Mouse (Mus musculus): ENCODE measurements at regions not wholly inside any gene's neighbourhood (a gene's known extent, or its start where the extent isn't known, plus 50 kb on each side); places are given as distances from the start of the nearest gene placed in this dataset.

- TF ChIP-seq CTCF (IDR thresholded peaks at IDR 0.05; ENCODE audit: low read depth) = no peak
Measured at GRCm38 (mm10) chr1:189156906-189157305, 149.3 kb upstream of the Kctd3 start.

DNA sequence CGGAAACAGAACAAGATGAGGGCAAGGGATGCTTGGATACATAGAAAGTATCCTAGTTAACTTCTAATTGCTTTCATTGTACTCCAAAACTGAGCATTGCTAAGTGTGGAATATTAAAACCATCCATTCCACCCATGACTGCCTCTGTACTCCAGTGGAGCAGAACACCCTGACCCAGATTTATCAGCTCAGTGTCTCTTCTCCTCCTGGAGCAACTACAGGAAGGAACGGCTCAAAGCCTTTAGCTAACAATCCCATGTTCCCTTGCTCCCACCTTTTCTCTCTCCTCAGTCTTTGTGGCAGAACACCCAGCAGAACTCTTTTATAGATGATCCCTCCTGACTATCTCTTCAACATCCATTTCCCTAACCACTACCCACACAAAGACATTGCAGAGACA lies 146.7 kb upstream of the Kctd3 start:
- no peak for TF ChIP-seq CTCF (IDR thresholded peaks at IDR 0.05; ENCODE audit: low read depth)
- Histone ChIP-seq H3K4me2 (ENCODE audit: low read length) (no peak overlapping the region), H3K27me3 (ENCODE audit: insufficient read depth, low read length) (no peaks in the 10 kb centered on the region), H3K27ac (no peak overlapping the region), H3K9ac (ENCODE audit: low read depth, low read length) (no peak overlapping the region), H3K4me3 (replicated peaks; ENCODE audit: low read depth, low read length) (no peak overlapping the region), H3K36me3 (ENCODE audit: insufficient read depth, low read length) (no peaks in the 10 kb centered on the region), H3K4me1 (replicated peaks; ENCODE audit: insufficient read depth, low read length) (no peaks in the 10 kb centered on the region), H3K9me3 (replicated peaks; ENCODE audit: low read length) (no peaks in the 10 kb centered on the region)
- DNase-seq (ENCODE audit: low spot score) (no peak), ATAC-seq (replicated peaks; ENCODE audit: low FRiP score, low read depth) (no peak)
- WGBS = 68% methylated on average over 2 of the region's 2 CpGs

More at GRCm38 (mm10) chr1:189156906-189157305, 149.3 kb upstream of the Kctd3 start:
- Histone ChIP-seq H3K4me1 (replicated peaks; ENCODE audit: insufficient read depth, low read length) (no peaks in the 10 kb centered on the region), H3K27me3 (ENCODE audit: insufficient read depth, low read length) (no peaks in the 10 kb centered on the region), H3K27ac (no peak overlapping the region), H3K9me3 (replicated peaks; ENCODE audit: low read length) (no peaks in the 10 kb centered on the region), H3K9ac (ENCODE audit: low read depth, low read length) (no peak overlapping the region), H3K4me3 (replicated peaks; ENCODE audit: low read depth, low read length) (no peak overlapping the region), H3K36me3 (ENCODE audit: insufficient read depth, low read length) (no peaks in the 10 kb centered on the region), H3K4me2 (ENCODE audit: low read length) (no peak overlapping the region)
- 45% methylated on average over 2 of the region's 2 CpGs for whole genome bisulfite sequencing
- no peak for ATAC-seq (replicated peaks; ENCODE audit: low FRiP score, low read depth)
- no peak for DNase-seq (ENCODE audit: low spot score)

DNA sequence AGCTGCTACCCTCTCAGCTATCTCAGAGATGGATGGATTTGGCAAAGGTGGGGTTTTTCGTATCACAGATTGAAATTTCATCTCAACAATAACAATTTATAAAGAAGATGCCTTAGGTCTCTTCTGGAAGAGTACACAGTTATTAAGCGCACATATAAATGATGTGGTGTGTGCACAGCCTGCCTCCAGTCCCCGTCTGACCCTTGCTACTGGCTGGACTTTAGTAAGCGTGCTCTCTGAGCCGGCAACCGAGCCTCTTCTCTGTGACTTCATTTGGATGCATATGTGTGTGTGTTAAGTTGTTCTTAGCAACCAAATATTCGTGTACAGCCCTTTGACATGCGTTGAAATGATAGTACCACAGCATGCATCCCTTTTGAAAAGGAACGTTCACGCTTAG lies 145.5 kb upstream of the Kctd3 start:
- no peak overlapping the region for H3K4me2 ChIP-seq (ENCODE audit: low read length)
- no peak for TF ChIP-seq CTCF (IDR thresholded peaks at IDR 0.05; ENCODE audit: low read depth)
- no peaks in the 10 kb centered on the region for H3K9me3 ChIP-seq (replicated peaks; ENCODE audit: low read length)
- H3K27ac ChIP-seq = no peak overlapping the region
- no peak overlapping the region for H3K9ac ChIP-seq (ENCODE audit: low read depth, low read length)
- no peaks in the 10 kb centered on the region for H3K27me3 ChIP-seq (ENCODE audit: insufficient read depth, low read length)
- no peak overlapping the region for H3K4me3 ChIP-seq (replicated peaks; ENCODE audit: low read depth, low read length)
- no peaks in the 10 kb centered on the region for H3K36me3 ChIP-seq (ENCODE audit: insufficient read depth, low read length)
- 83% methylated on average over 10 of the region's 10 CpGs for WGBS
- no peaks in the 10 kb centered on the region for H3K4me1 ChIP-seq (replicated peaks; ENCODE audit: insufficient read depth, low read length)
- DNase-seq (ENCODE audit: low spot score) (no peak), ATAC-seq (replicated peaks; ENCODE audit: low FRiP score, low read depth) (no peak)

DNA sequence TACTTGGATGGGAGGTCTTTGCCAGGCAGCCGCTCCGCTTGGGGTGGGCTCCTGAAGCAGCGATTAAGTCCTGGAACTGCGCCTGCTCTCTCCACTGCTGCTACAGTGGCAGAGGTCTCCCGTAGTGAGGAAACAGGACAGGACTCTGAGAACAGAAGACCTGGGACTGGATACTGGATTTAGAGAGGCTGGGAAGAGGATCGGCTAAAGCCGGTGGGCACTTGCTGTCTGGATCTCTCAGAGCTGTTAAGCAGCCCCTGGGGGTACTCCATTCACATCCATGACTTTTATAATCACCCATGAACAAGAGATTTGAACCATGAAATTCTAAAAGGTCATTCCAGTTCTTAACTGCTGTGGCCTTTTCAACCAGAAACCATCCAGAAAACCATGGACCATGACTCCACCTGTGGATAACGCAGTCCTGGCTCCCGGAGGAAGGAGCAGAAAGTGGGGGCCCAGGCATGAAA lies 135.4 kb upstream of the Kctd3 start:
- no peak overlapping the region for H3K27ac ChIP-seq
- H3K36me3 ChIP-seq (ENCODE audit: insufficient read depth, low read length) = no peaks in the 10 kb centered on the region
- no peaks in the 10 kb centered on the region for H3K9me3 ChIP-seq (replicated peaks; ENCODE audit: low read length)
- ATAC-seq (replicated peaks; ENCODE audit: low FRiP score, low read depth) (no peak), DNase-seq (ENCODE audit: low spot score) (no peak)
- no peak overlapping the region for H3K4me2 ChIP-seq (ENCODE audit: low read length)
- H3K4me1 ChIP-seq (replicated peaks; ENCODE audit: insufficient read depth, low read length) = no peaks in the 10 kb centered on the region
- no peak overlapping the region for H3K9ac ChIP-seq (ENCODE audit: low read depth, low read length)
- no peaks in the 10 kb centered on the region for H3K27me3 ChIP-seq (ENCODE audit: insufficient read depth, low read length)
- no peak overlapping the region for H3K4me3 ChIP-seq (replicated peaks; ENCODE audit: low read depth, low read length)
- TF ChIP-seq CTCF (IDR thresholded peaks at IDR 0.05; ENCODE audit: low read depth) = no peak
- 58% methylated on average over 9 of the region's 9 CpGs for WGBS

DNA sequence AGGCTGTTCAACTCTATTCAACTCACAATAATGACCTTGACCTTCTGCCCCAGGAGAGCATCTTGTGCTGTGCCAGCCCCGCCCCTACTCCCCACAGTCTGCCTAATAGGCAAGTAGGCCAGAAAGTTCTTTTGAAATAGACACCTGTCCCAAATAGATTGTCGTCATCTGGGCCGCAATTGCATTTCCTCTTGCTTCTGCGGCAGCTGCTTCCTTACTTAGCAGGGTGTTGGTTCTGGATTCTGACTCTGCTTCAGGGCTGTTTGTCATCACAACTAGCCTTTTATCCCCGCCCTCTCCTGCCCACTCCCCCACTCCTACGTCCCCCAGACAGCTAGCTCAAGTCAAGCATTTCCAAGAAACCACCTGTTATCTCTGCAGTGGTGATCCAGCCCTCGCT lies 134.9 kb upstream of the Kctd3 start:
- peak; percentile 15 for DNase-seq (ENCODE audit: low spot score)
- Histone ChIP-seq H3K4me1 (replicated peaks; ENCODE audit: insufficient read depth, low read length) (no peaks in the 10 kb centered on the region), H3K27ac (no peak overlapping the region), H3K27me3 (ENCODE audit: insufficient read depth, low read length) (no peaks in the 10 kb centered on the region), H3K36me3 (ENCODE audit: insufficient read depth, low read length) (no peaks in the 10 kb centered on the region), H3K4me2 (ENCODE audit: low read length) (no peak overlapping the region), H3K4me3 (replicated peaks; ENCODE audit: low read depth, low read length) (no peak overlapping the region), H3K9ac (ENCODE audit: low read depth, low read length) (no peak overlapping the region), H3K9me3 (replicated peaks; ENCODE audit: low read length) (no peaks in the 10 kb centered on the region)
- ATAC-seq (replicated peaks; ENCODE audit: low FRiP score, low read depth) = no peak
- WGBS = 48% methylated on average over 7 of the region's 7 CpGs
- TF ChIP-seq CTCF (IDR thresholded peaks at IDR 0.05; ENCODE audit: low read depth) = no peak

- no peak overlapping the region for H3K4me2 ChIP-seq (ENCODE audit: low read length)
- H3K9me3 ChIP-seq (replicated peaks; ENCODE audit: low read length) = no peaks in the 10 kb centered on the region
- H3K4me3 ChIP-seq (replicated peaks; ENCODE audit: low read depth, low read length) = no peak overlapping the region
- no peaks in the 10 kb centered on the region for H3K4me1 ChIP-seq (replicated peaks; ENCODE audit: insufficient read depth, low read length)
- WGBS = 93% methylated on average over 9 of the region's 9 CpGs
- H3K9ac ChIP-seq (ENCODE audit: low read depth, low read length) = no peak overlapping the region
- H3K27me3 ChIP-seq (ENCODE audit: insufficient read depth, low read length) = no peaks in the 10 kb centered on the region
- H3K27ac ChIP-seq = no peak overlapping the region
- TF ChIP-seq CTCF (IDR thresholded peaks at IDR 0.05; ENCODE audit: low read depth) = no peak
- ATAC-seq (replicated peaks; ENCODE audit: low FRiP score, low read depth) = no peak
- no peaks in the 10 kb centered on the region for H3K36me3 ChIP-seq (ENCODE audit: insufficient read depth, low read length)
- no peak for DNase-seq (ENCODE audit: low spot score)
Measured at GRCm38 (mm10) chr1:189141694-189142093, 134.1 kb upstream of the Kctd3 start.

GRCm38 (mm10) chr1:189136731-189137385 lies 129.2 kb upstream of the Kctd3 start:
- Histone ChIP-seq H3K36me3 (ENCODE audit: insufficient read depth, low read length) (no peaks in the 10 kb centered on the region), H3K4me2 (ENCODE audit: low read length) (no peak overlapping the region), H3K9ac (ENCODE audit: low read depth, low read length) (no peak overlapping the region), H3K9me3 (replicated peaks; ENCODE audit: low read length) (no peaks in the 10 kb centered on the region), H3K4me3 (replicated peaks; ENCODE audit: low read depth, low read length) (no peak overlapping the region), H3K27me3 (ENCODE audit: insufficient read depth, low read length) (no peaks in the 10 kb centered on the region), H3K4me1 (replicated peaks; ENCODE audit: insufficient read depth, low read length) (no peaks in the 10 kb centered on the region), H3K27ac (no peak overlapping the region)
- ATAC-seq (replicated peaks; ENCODE audit: low FRiP score, low read depth) = no peak
- no peak for TF ChIP-seq CTCF (IDR thresholded peaks at IDR 0.05; ENCODE audit: low read depth)
- no peak for DNase-seq (ENCODE audit: low spot score)
- 66% methylated on average over 7 of the region's 7 CpGs for WGBS
